32 mouse cellular contexts compared by ENCODE assay signal in genomic region chr7:120825097-120825496, GRCm38 (mm10). TPM values are rescaled to one million over a fixed set of nuclear protein-coding genes. Genes with fewer than 3 reads are reported as not detected.
"Had no signal": no experiment of that assay in that cellular context is flagged by ENCODE, and none has a peak within 500 bp of the region (broad histone marks: within the 10 kb centered on the region; RNA-seq: fewer than 3 reads in every experiment).

No protein-coding gene starts in this region.

- ATAC-seq: intestine, embryonic 15.5 days had no signal

- H3K4me1 ChIP-seq: intestine, embryonic 15.5 days had no signal

- H3K27me3 ChIP-seq: intestine, embryonic 15.5 days had no signal

- H3K27ac ChIP-seq: intestine, embryonic 15.5 days; kidney, embryonic 15.5 days; liver, embryonic 13.5 days had no signal

- H3K4me3 ChIP-seq: intestine, embryonic 15.5 days; kidney, embryonic 15.5 days; liver, embryonic 13.5 days had no signal

- H3K9ac ChIP-seq: intestine, embryonic 15.5 days; kidney, embryonic 15.5 days; liver, embryonic 13.5 days had no signal

- H3K9me3 ChIP-seq: intestine, embryonic 15.5 days; kidney, embryonic 15.5 days; liver, embryonic 13.5 days had no signal

- H3K4me2 ChIP-seq: intestine, embryonic 15.5 days; kidney, embryonic 15.5 days; liver, embryonic 13.5 days; midbrain, embryonic 11.5 days had no signal

- DNase-seq: kidney, adult 11 months; kidney, adult 8-10 months; kidney, postnatal 10 days; kidney, postnatal 36 days; liver, embryonic 13.5 days; lung, adult 2 months; lung, postnatal 14 days; lung, postnatal 4 days; midbrain, embryonic 14.5 days; retina, postnatal 1 day; thymus, adult 2 months; thymus, postnatal 14 days; thymus, postnatal 4 days had no signal

- H3K36me3 ChIP-seq: intestine, embryonic 15.5 days; kidney, embryonic 15.5 days; liver, embryonic 13.5 days had no signal

RNA-seq across cellular contexts. Expression of gene Gm5737, which starts 12.9 kb away (rescaled TPM):
- total RNA-seq: layer of hippocampus, postnatal 14 days; left cerebral cortex, adult 18-20 months; left cerebral cortex, postnatal 36 days; liver, adult 2 months; megakaryocyte progenitor cell, adult 5-6 weeks; megakaryocyte-erythroid progenitor cell, adult 5-6 weeks; midbrain, postnatal 0 days had no signal
- polyA plus RNA-seq: intestine, embryonic 15.5 days; kidney, embryonic 15.5 days; limb, embryonic 11.5 days; limb, embryonic 14.5 days; liver, adult 2 months; liver, embryonic 13.5 days; liver, embryonic 16.5 days; lung, embryonic 16.5 days; midbrain, embryonic 11.5 days; midbrain, postnatal 0 days; neural tube, embryonic 11.5 days; neural tube, embryonic 14.5 days; small intestine, adult 2 months; spleen, adult 2 months; stomach, embryonic 16.5 days had no signal
